Mouse (Mus musculus): Measurements from ENCODE around the gene Rnf157. TPM values are rescaled to one million over a fixed set of nuclear protein-coding genes. Genes with fewer than 3 reads are reported as not detected.

Gene Rnf157
- polyA plus RNA-seq, 2 experiments: 17.3 to 20.1 TPM

GRCm38 (mm10) chr11:116433356-116434286 is 20.8 kb upstream of the Rnf157 start, which contains the start of gene Ubald2:
Ubald2 (plus strand) TSS chr11:116434094.
- peak within 1 kb of the TSS; percentile 75 for H3K4me3 ChIP-seq (replicated peaks; ENCODE audit: low read length)
- peak within 1 kb of the TSS; percentile 82 for H3K4me2 ChIP-seq (replicated peaks; ENCODE audit: low read depth, low read length, severe bottlenecking)
- TF ChIP-seq POLR2A (IDR thresholded peaks at IDR 0.05; ENCODE audit: borderline replicate concordance, extremely low read depth, insufficient read depth, insufficient read length): no peak
- H3K27ac ChIP-seq (replicated peaks; ENCODE audit: low read depth, low read length): peak within 1 kb of the TSS; percentile 85
- H3K9ac ChIP-seq (ENCODE audit: low read depth, low read length, severe bottlenecking): peak within 1 kb of the TSS; percentile 76
- DNase-seq (ENCODE audit: low spot score) (peak; percentile 99), ATAC-seq (ENCODE audit: low FRiP score, low read depth) (peak; percentile 97)
- 2% methylated on average over 41 of the region's 66 CpGs for WGBS
- H3K36me3 ChIP-seq (ENCODE audit: control insufficient read depth, insufficient read depth, low read length): peaks cover 27% of the 10 kb centered on the region
- no peaks in the 10 kb centered on the region for H3K9me3 ChIP-seq (ENCODE audit: control insufficient read depth, low read length)
- peaks cover 18% of the 10 kb centered on the region for H3K4me1 ChIP-seq (ENCODE audit: control insufficient read depth, insufficient read depth, low read length)
- H3K27me3 ChIP-seq (ENCODE audit: control insufficient read depth, insufficient read depth, low read length): no peaks in the 10 kb centered on the region

DNA sequence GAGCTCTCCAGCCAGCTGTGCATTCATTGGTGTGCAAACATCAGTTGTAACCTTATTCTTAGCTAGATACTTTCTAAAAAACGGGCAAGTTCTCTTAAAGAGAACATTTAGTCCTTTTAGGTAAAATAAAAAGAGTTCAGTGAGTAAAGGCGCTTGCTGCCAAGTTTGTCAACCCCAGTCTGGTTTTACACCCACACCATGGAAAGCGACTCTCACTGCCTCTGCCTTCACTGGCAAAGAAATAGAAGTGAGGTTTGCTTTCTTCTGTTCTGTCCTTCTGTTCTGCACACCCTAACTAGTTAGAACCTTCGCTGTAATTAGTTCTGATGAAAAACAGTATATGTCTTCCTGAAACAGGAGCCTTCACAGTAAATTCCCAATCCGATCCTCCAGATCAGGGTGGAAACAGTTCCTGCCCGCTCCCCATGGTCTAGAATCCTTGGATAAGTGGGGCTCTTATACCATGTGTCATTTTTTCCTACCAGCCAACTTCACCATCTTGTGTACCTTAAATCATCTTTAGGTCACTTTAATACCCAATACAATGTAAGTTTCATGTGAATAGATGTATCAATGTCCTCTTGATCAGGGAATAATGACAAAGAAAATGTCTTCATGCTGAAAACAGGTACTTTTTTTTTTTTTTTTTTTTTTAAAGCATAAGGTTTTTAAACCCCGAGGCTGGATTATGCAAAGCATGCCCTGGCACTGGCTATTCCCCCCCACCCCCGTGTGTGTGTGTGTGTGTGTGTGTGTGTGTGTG is 19.9 kb upstream of the Rnf157 start:
- TF ChIP-seq POLR2A (IDR thresholded peaks at IDR 0.05; ENCODE audit: borderline replicate concordance, extremely low read depth, insufficient read depth, insufficient read length): no peak
- H3K27me3 ChIP-seq (ENCODE audit: control insufficient read depth, insufficient read depth, low read length): no peaks in the 10 kb centered on the region
- peak overlapping the region; percentile 33; the same call in 1 of the 2 replicates for H3K4me2 ChIP-seq (replicated peaks; ENCODE audit: low read depth, low read length, severe bottlenecking)
- peaks cover 18% of the 10 kb centered on the region for H3K4me1 ChIP-seq (ENCODE audit: control insufficient read depth, insufficient read depth, low read length)
- H3K36me3 ChIP-seq (ENCODE audit: control insufficient read depth, insufficient read depth, low read length): peaks cover 25% of the 10 kb centered on the region
- ATAC-seq (ENCODE audit: low FRiP score, low read depth) (no peak), DNase-seq (ENCODE audit: low spot score) (no peak)
- H3K27ac ChIP-seq (replicated peaks; ENCODE audit: low read depth, low read length): 0 out of 2 replicates have a peak overlapping the region, but pooled peaks have one; percentile 27
- no peak overlapping the region for H3K4me3 ChIP-seq (replicated peaks; ENCODE audit: low read length)
- 64% methylated on average over 8 of the region's 8 CpGs for WGBS
- no peaks in the 10 kb centered on the region for H3K9me3 ChIP-seq (ENCODE audit: control insufficient read depth, low read length)
- H3K9ac ChIP-seq (ENCODE audit: low read depth, low read length, severe bottlenecking): no peak overlapping the region

DNA sequence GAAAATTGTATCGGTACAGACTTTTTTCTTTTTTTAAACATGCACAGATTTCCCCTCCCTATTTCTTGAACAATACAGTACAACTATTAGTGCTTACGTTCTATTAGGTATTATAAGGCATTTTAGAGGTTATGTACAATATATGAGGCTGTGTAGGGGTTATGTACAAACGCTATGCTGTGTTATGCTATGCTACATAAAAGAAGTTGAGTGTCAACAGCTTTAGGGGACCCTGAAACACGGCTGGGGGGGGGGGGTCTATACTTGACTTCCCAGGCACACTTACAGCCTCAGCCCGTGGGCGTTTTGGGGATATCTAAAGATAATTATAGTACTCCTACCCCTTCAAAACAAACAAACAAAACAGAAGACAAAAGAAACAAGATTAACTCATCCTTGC is 19.3 kb upstream of the Rnf157 start:
- H3K27ac ChIP-seq (replicated peaks; ENCODE audit: low read depth, low read length): no peak overlapping the region
- DNase-seq (ENCODE audit: low spot score): no peak
- H3K27me3 ChIP-seq (ENCODE audit: control insufficient read depth, insufficient read depth, low read length): no peaks in the 10 kb centered on the region
- TF ChIP-seq POLR2A (IDR thresholded peaks at IDR 0.05; ENCODE audit: borderline replicate concordance, extremely low read depth, insufficient read depth, insufficient read length): no peak
- 62% methylated on average over 6 of the region's 6 CpGs for WGBS
- no peak overlapping the region for H3K4me2 ChIP-seq (replicated peaks; ENCODE audit: low read depth, low read length, severe bottlenecking)
- no peaks in the 10 kb centered on the region for H3K9me3 ChIP-seq (ENCODE audit: control insufficient read depth, low read length)
- no peak for ATAC-seq (ENCODE audit: low FRiP score, low read depth)
- no peak overlapping the region for H3K9ac ChIP-seq (ENCODE audit: low read depth, low read length, severe bottlenecking)
- H3K36me3 ChIP-seq (ENCODE audit: control insufficient read depth, insufficient read depth, low read length): peaks cover 19% of the 10 kb centered on the region
- H3K4me3 ChIP-seq (replicated peaks; ENCODE audit: low read length): no peak overlapping the region
- peaks cover 18% of the 10 kb centered on the region for H3K4me1 ChIP-seq (ENCODE audit: control insufficient read depth, insufficient read depth, low read length)

DNA sequence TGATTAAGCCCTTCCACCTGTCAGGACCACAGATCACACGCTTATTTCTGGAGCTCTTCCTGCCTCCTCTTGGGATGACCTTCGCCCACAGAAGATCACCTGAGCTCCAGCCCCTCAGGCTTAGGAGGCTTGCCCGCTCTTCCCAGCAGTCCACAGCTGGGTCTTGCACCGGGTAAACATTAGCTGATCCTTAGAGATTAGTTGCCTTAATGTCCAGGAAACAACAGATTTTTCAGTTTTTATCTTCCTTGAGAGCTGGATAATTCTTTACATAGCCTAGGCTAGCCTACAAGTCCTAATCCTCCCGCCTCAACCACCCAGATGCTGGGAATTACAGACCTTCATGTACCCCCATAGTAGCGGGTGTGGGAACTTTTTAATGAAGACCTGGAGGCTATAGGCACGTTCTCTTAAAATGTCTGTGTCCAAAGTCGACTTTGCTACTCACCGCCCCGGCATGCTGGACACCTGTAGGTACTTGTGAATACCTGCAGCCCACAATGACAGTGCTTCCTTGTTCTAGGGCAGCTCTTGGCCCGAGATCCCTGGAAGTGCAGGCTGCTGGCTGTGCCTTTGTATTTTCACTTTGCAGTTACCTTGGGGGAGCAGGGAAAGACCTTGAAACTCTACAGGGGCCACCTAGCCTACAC is 18.7 kb upstream of the Rnf157 start:
- no peak overlapping the region for H3K9ac ChIP-seq (ENCODE audit: low read depth, low read length, severe bottlenecking)
- H3K9me3 ChIP-seq (ENCODE audit: control insufficient read depth, low read length): no peaks in the 10 kb centered on the region
- no peaks in the 10 kb centered on the region for H3K27me3 ChIP-seq (ENCODE audit: control insufficient read depth, insufficient read depth, low read length)
- no peak for ATAC-seq (ENCODE audit: low FRiP score, low read depth)
- no peak overlapping the region for H3K4me3 ChIP-seq (replicated peaks; ENCODE audit: low read length)
- no peak overlapping the region for H3K4me2 ChIP-seq (replicated peaks; ENCODE audit: low read depth, low read length, severe bottlenecking)
- WGBS: 50% methylated on average over 11 of the region's 11 CpGs
- no peak overlapping the region for H3K27ac ChIP-seq (replicated peaks; ENCODE audit: low read depth, low read length)
- peaks cover 15% of the 10 kb centered on the region for H3K4me1 ChIP-seq (ENCODE audit: control insufficient read depth, insufficient read depth, low read length)
- peaks cover 13% of the 10 kb centered on the region for H3K36me3 ChIP-seq (ENCODE audit: control insufficient read depth, insufficient read depth, low read length)
- no peak for TF ChIP-seq POLR2A (IDR thresholded peaks at IDR 0.05; ENCODE audit: borderline replicate concordance, extremely low read depth, insufficient read depth, insufficient read length)
- DNase-seq (ENCODE audit: low spot score): no peak
